Mouse (Mus musculus): ENCODE measurements around the gene Txndc2.

DNA sequence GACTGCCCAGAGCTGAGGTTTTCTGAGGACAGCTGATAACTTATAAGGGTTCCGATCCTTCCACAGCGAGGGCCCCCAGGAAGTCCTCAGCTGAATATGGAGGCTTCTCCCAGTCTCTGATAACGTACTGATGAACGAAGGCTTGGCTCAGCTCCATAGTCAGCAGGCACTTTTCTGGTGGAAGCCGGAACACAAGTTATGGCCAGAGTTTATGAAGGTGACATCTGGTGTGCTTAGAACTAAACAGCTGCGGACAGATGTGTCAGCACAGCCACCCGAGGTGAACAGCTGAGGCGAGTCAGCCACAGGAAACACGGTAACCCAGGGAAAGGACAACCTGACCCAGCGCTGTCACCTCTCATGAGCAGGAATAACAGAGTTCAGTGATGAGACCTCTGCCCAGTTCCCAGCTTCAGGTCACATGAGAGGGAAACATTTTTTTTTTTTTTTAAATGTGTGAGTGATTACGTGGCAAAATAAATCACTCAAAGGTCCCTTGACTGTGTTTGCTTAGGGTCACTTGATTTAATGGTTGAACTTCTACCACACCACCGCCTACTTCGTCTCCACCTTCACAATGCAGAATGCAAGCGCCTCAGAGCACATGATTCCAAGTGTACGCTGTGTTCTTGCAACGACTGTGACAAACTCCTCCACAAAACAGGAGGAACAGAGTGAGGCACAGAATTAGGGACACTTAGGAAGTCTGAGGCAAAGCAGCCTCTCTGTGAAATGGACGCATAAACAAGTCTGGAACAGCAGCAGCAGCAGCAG lies 24.6 kb upstream of the Txndc2 start:
- TF ChIP-seq GATA1 (IDR thresholded peaks at IDR 0.05; ENCODE audit: low read length) (no peak), TAL1 (IDR thresholded peaks at IDR 0.05; ENCODE audit: low read length) (no peak)

All from erythroblast, embryonic 14.5 days (primary cell).